14 mouse cellular contexts compared by ENCODE assay signal in genomic region chr1:152724286-152724685, GRCm38 (mm10). TPM values are rescaled to one million over a fixed set of nuclear protein-coding genes. Genes with fewer than 3 reads are reported as not detected.
A peak's percentile ranks its signal among the peaks of the same experiment; 100 is the strongest.
DNase-seq lines count a peak whose midpoint lies in the region; ATAC-seq and TF ChIP-seq lines count a peak whose summit lies in the region.
"Had no signal": no experiment of that assay in that cellular context is flagged by ENCODE, and none has a peak within 500 bp of the region (broad histone marks: within the 10 kb centered on the region; RNA-seq: fewer than 3 reads in every experiment).

No protein-coding gene starts in this region.

- H3K4me1 ChIP-seq in liver, adult 2 months (ENCODE audit: control insufficient read depth, insufficient read depth, low read length), result no peaks in the 10 kb centered on the region
- H3K4me1 ChIP-seq in liver, embryonic 12.5 days, result peaks cover 18% of the 10 kb centered on the region
- H3K4me1 ChIP-seq: embryonic facial prominence, embryonic 12.5 days; neural tube, embryonic 12.5 days had no signal

- peak; percentile 32 for DNase-seq in liver, adult 2 months (ENCODE audit: extremely low read depth, low read depth, low spot score)
- peak; percentile 46 for DNase-seq in MEL-GATA-1-ER (ENCODE audit: extremely low read depth, low read depth)
- DNase-seq in right cerebral cortex, postnatal 10 days (ENCODE audit: low spot score in 2 of 2), result no peak
- DNase-seq in adrenal gland, postnatal 4 days (ENCODE audit: low spot score in 2 of 2), result no peak
- DNase-seq: adrenal gland, adult 8-10 months; heart, postnatal 10 days; kidney, adult 11 months; thymus, postnatal 14 days had no signal

- no peak overlapping the region for H3K9ac ChIP-seq in liver, adult 2 months (ENCODE audit: low read depth, low read length)
- no peak overlapping the region for H3K9ac ChIP-seq in liver, embryonic 12.5 days
- H3K9ac ChIP-seq: embryonic facial prominence, embryonic 12.5 days; neural tube, embryonic 12.5 days had no signal

- TF ChIP-seq CTCF in liver, adult 2 months (IDR thresholded peaks at IDR 0.05; ENCODE audit: low read depth, low read length), result peak; percentile 61

- H3K27ac ChIP-seq in liver, adult 2 months (replicated peaks; ENCODE audit: insufficient read depth, low read depth, low read length), result no peak overlapping the region
- H3K27ac ChIP-seq in liver, embryonic 12.5 days, result no peak overlapping the region
- H3K27ac ChIP-seq: embryonic facial prominence, embryonic 12.5 days; neural tube, embryonic 12.5 days had no signal

- no peaks in the 10 kb centered on the region for H3K79me2 ChIP-seq in liver, adult 2 months (ENCODE audit: control insufficient read depth, insufficient read depth, low read length)

- H3K36me3 ChIP-seq in liver, adult 2 months (ENCODE audit: control insufficient read depth, insufficient read depth, low read length), result no peaks in the 10 kb centered on the region
- no peaks in the 10 kb centered on the region for H3K36me3 ChIP-seq in liver, embryonic 12.5 days
- H3K36me3 ChIP-seq: embryonic facial prominence, embryonic 12.5 days; neural tube, embryonic 12.5 days had no signal

- no peaks in the 10 kb centered on the region for H3K9me3 ChIP-seq in liver, embryonic 12.5 days (replicated peaks)
- H3K9me3 ChIP-seq: embryonic facial prominence, embryonic 12.5 days; neural tube, embryonic 12.5 days had no signal

- H3K4me3 ChIP-seq in liver, adult 2 months (ENCODE audit: insufficient read depth, low read depth, low read length), result no peak overlapping the region
- no peak overlapping the region for H3K4me3 ChIP-seq in liver, embryonic 12.5 days
- H3K4me3 ChIP-seq: embryonic facial prominence, embryonic 12.5 days; neural tube, embryonic 12.5 days had no signal

- no peak overlapping the region for H3K4me2 ChIP-seq in liver, embryonic 12.5 days
- H3K4me2 ChIP-seq: embryonic facial prominence, embryonic 12.5 days; neural tube, embryonic 12.5 days had no signal

- no peak for ATAC-seq in liver, embryonic 12.5 days
- ATAC-seq in CD4-positive, CD25-positive, alpha-beta regulatory T cell, adult 4 months, result peak; percentile 56
- ATAC-seq in megakaryocyte, adult 5-6 weeks (ENCODE audit: poor library complexity, severe bottlenecking), result peak; percentile 67

- TF ChIP-seq POLR2A in liver, adult 2 months (IDR thresholded peaks at IDR 0.05; ENCODE audit: extremely low read depth, insufficient read depth, low read length), result no peak

- no peaks in the 10 kb centered on the region for H3K27me3 ChIP-seq in liver, adult 2 months (ENCODE audit: control insufficient read depth, insufficient read depth, low read length)
- H3K27me3 ChIP-seq in liver, embryonic 12.5 days (replicated peaks), result no peaks in the 10 kb centered on the region
- H3K27me3 ChIP-seq: embryonic facial prominence, embryonic 12.5 days; neural tube, embryonic 12.5 days had no signal

RNA-seq across cellular contexts. Expression of gene Apobec4, which starts 26.1 kb away (rescaled TPM):
- not detected in 2 replicates for total RNA-seq in liver, adult 2 months (2014; rRNA removed)
- 0.07 TPM in 1 of 2 replicates, not detected in the other for polyA plus RNA-seq in liver, adult 2 months (2012; rRNA removed)
- not detected in 2 replicates for polyA plus RNA-seq in liver, embryonic 12.5 days (2016; fragmentation: Nextera tagmentation; extraction: Ambion mirVana)
- not detected for polyA plus RNA-seq in CD4-positive, CD25-positive, alpha-beta regulatory T cell, adult 4 months (2017; shearing (Covaris generic))
- not detected in 2 replicates for total RNA-seq in megakaryocyte, adult 5-6 weeks (2015)
- not detected in 2 replicates for total RNA-seq in megakaryocyte, adult 5-6 weeks (2017)
- total RNA-seq in adrenal gland, postnatal 4 days (2021), result not detected
- total RNA-seq: adrenal gland, adult 8-10 months; heart, postnatal 10 days; left cerebral cortex, postnatal 10 days had no signal
- polyA plus RNA-seq: embryonic facial prominence, embryonic 12.5 days; neural tube, embryonic 12.5 days had no signal

RNA-seq across cellular contexts. Expression of gene Rgl1, which starts 41.9 kb away (rescaled TPM):
- total RNA-seq in liver, adult 2 months (2014; rRNA removed), result 10.2 and 13.7 TPM in 2 replicates
- polyA plus RNA-seq in liver, adult 2 months (2012; rRNA removed), result 3.4 and 4.2 TPM in 2 replicates
- polyA plus RNA-seq in liver, embryonic 12.5 days (2016; fragmentation: Nextera tagmentation; extraction: Ambion mirVana), result 12.5 and 15.6 TPM in 2 replicates
- under 1 TPM; 0.09 to 0.19 TPM for polyA plus RNA-seq in CD4-positive, CD25-positive, alpha-beta regulatory T cell, adult 4 months (2017; shearing (Covaris generic))
- total RNA-seq in megakaryocyte, adult 5-6 weeks (2015), result 1.7 and 3.0 TPM in 2 replicates
- total RNA-seq in megakaryocyte, adult 5-6 weeks (2017), result 2.9 TPM in 2 replicates
- total RNA-seq in adrenal gland, postnatal 4 days (2021), result 10 to 100 TPM; 50.8 to 60.7 TPM

RNA-seq across cellular contexts. Expression of gene Arpc5, which starts 42.1 kb away (rescaled TPM):
- total RNA-seq in liver, adult 2 months (2014; rRNA removed), result 86.9 and 103 TPM in 2 replicates
- 24.9 and 27.8 TPM in 2 replicates for polyA plus RNA-seq in liver, adult 2 months (2012; rRNA removed)
- 188 and 197 TPM in 2 replicates for polyA plus RNA-seq in liver, embryonic 12.5 days (2016; fragmentation: Nextera tagmentation; extraction: Ambion mirVana)
- polyA plus RNA-seq in CD4-positive, CD25-positive, alpha-beta regulatory T cell, adult 4 months (2017; shearing (Covaris generic)), result 100 to 1,000 TPM; 479 to 556 TPM
- 786 and 868 TPM in 2 replicates for total RNA-seq in megakaryocyte, adult 5-6 weeks (2015)
- 396 and 424 TPM in 2 replicates for total RNA-seq in megakaryocyte, adult 5-6 weeks (2017)
- 100 to 1,000 TPM; 120 to 124 TPM for total RNA-seq in adrenal gland, postnatal 4 days (2021)

Comparison
In these comparisons a context has a peak if more than half of its experiments do, and no peak if none do; other contexts are left out.
1. DNase-seq: peak in liver, adult 2 months (single experiment) and MEL-GATA-1-ER (single experiment); none in right cerebral cortex, postnatal 10 days (0 of 2) and adrenal gland, postnatal 4 days (0 of 2).